Mouse (Mus musculus): Measurements from ENCODE around the gene Plcd3. TPM values are rescaled to one million over a fixed set of nuclear protein-coding genes. Genes with fewer than 3 reads are reported as not detected.

Plcd3 gene
- polyA plus RNA-seq, 1 experiment: 20.6 TPM

DNA sequence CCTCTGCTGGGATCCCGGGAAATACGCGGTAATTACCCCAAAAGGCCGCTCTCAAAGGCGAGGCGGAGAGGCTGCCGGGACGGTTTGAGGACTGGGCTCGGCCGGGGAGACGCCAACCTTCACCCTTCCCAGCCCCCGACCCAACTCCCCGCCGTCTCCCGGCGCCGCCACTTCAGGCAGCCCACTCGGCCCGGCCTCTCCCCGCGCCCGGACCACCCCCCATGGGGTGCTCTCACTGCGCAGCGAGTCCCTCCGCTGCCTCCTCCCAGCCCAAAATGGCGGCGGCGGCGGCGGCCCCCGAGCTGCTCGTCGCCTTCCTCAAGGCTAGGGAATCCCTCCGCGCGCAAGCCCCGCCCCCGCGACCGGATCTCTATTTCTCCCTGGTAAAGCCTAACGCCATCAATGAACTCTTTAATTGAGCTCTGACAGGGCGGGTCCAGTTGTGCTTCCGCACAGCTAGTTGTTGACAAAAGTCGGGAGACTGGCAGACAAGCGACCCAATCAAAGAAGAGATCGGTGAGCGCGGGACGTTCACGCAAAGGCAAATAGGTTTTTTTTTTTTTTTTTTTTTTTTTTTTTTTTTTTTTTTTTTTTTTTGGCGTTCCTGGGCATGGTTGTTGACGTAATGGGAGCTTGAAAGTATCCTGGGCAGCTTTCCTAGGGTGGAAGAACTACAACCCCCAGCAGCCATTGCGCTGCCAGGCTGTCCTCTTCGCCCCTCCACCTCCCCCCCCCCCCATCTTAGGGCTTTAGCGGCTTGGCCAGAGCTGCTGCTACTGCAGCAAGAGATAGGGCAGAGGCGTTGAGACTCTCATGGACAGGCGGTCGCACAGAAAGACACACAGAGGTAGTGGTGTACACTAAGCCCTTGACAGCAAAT, 31.4 kb upstream of the Plcd3 start:
- no peaks in the 10 kb centered on the region for H3K36me3 ChIP-seq (ENCODE audit: control insufficient read depth, insufficient read depth)
- no peaks in the 10 kb centered on the region for H3K27me3 ChIP-seq (ENCODE audit: control insufficient read depth, insufficient read depth, insufficient read length)
- peak overlapping the region; percentile 81 for H3K4me3 ChIP-seq
- TF ChIP-seq E2F4 (IDR thresholded peaks at IDR 0.05; ENCODE audit: insufficient read depth) (peak; percentile 87), MYOD1 (IDR thresholded peaks at IDR 0.05; ENCODE audit: control insufficient read depth in 1 of 3, insufficient read length in 2 of 3, low read depth in 2 of 3) (no peak), MYOG (IDR thresholded peaks at IDR 0.05; ENCODE audit: control insufficient read depth in 1 of 3, insufficient read depth in 1 of 3, insufficient read length in 2 of 3, low read depth in 2 of 3) (no peak), POLR2AphosphoS2 (IDR thresholded peaks at IDR 0.05; ENCODE audit: insufficient read length, low read depth) (peak; percentile 83), POLR2A (IDR thresholded peaks at IDR 0.05; ENCODE audit: insufficient read length, low read depth) (peak; percentile 84), SRF (IDR thresholded peaks at IDR 0.05; ENCODE audit: control insufficient read depth, insufficient read length, low read depth) (no peak), TCF3 (IDR thresholded peaks at IDR 0.05; ENCODE audit: insufficient read length, low read depth) (no peak)
- peaks cover 24% of the 10 kb centered on the region for H3K79me2 ChIP-seq (ENCODE audit: control insufficient read depth, insufficient read depth)
- peak overlapping the region; percentile 86 for H3K4me2 ChIP-seq (ENCODE audit: low read depth)
- peak overlapping the region; percentile 96 for H3ac ChIP-seq (ENCODE audit: control insufficient read depth, insufficient read length)

DNA sequence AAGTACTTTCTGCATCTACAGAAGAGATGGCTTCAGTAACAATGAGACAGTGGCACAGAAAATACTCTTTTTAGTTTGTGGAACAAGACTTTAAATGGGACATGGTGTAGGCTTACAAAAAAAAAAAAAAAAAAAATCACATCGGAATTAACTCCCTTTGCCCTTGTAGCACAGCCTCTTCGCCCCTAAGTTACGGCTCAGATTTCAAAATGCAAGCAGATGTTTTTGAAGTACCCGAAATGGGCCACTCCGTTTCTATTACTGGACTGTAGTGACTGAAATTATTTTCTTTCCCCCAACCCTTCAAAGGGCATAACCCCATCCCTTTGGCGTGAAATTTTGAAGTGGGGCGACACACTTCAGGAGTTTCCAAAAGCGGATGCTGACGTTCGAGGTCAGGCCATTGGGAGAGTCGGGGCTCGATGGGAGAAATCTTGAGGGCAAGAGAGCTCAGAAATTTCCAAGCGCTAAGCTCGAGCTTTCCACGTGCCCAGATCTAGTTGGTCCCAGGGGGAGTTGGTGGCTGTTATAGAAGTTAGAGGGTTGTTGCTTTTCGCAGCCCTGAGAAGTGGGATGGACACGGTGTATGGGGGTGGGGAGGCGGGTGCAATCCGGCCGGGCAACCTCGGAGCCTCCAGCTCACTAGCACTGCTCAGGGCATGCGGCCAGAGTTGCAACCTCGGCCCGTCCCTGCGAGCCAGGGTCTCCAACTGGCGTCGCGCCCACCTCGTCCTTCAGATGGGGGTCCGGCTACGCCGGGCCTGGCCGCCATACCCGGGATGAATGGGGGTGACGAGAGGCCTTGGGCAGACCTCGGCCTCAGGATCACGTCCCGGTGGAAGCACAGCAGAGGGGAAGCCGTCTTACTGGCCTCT, 30.5 kb upstream of the Plcd3 start, which contains the start of gene Hexim2:
TSS of gene Hexim2 (plus strand) at position 729 of the 875 bp plus-strand sequence.
- Histone ChIP-seq H3ac (ENCODE audit: control insufficient read depth, insufficient read length) (peak within 1 kb of the TSS; percentile 96), H3K36me3 (ENCODE audit: control insufficient read depth, insufficient read depth) (no peaks in the 10 kb centered on the region), H3K4me2 (ENCODE audit: low read depth) (peak within 1 kb of the TSS; percentile 86), H3K79me2 (ENCODE audit: control insufficient read depth, insufficient read depth) (peaks cover 24% of the 10 kb centered on the region), H3K27me3 (ENCODE audit: control insufficient read depth, insufficient read depth, insufficient read length) (no peaks in the 10 kb centered on the region), H3K4me3 (peak within 1 kb of the TSS; percentile 81)
- no peak for TF ChIP-seq MAX (IDR thresholded peaks at IDR 0.05; ENCODE audit: low read depth)
- TF ChIP-seq POLR2A (IDR thresholded peaks at IDR 0.05; ENCODE audit: insufficient read length, low read depth): peak; percentile 66
- no peak for TF ChIP-seq USF1 (IDR thresholded peaks at IDR 0.05; ENCODE audit: low read depth)
- no peak for TF ChIP-seq MYOD1 (IDR thresholded peaks at IDR 0.05; ENCODE audit: control insufficient read depth in 1 of 3, insufficient read length in 2 of 3, low read depth in 2 of 3)
- no peak for TF ChIP-seq MYOG (IDR thresholded peaks at IDR 0.05; ENCODE audit: control insufficient read depth in 1 of 3, insufficient read depth in 1 of 3, insufficient read length in 2 of 3, low read depth in 2 of 3)
- no peak for TF ChIP-seq REST (IDR thresholded peaks at IDR 0.05; ENCODE audit: insufficient read depth, insufficient read length)
- TF ChIP-seq CEBPB (IDR thresholded peaks at IDR 0.05; ENCODE audit: insufficient read depth, poor library complexity, severe bottlenecking): no peak
- TF ChIP-seq POLR2AphosphoS2 (IDR thresholded peaks at IDR 0.05; ENCODE audit: insufficient read length, low read depth): peak; percentile 69
- no peak for TF ChIP-seq E2F4 (IDR thresholded peaks at IDR 0.05; ENCODE audit: insufficient read depth)
- TF ChIP-seq TCF12 (IDR thresholded peaks at IDR 0.05; ENCODE audit: insufficient read depth, poor library complexity, severe bottlenecking): no peak
- no peak for TF ChIP-seq TCF3 (IDR thresholded peaks at IDR 0.05; ENCODE audit: insufficient read length, low read depth)
- no peak for TF ChIP-seq SRF (IDR thresholded peaks at IDR 0.05; ENCODE audit: control insufficient read depth, insufficient read length, low read depth)

DNA sequence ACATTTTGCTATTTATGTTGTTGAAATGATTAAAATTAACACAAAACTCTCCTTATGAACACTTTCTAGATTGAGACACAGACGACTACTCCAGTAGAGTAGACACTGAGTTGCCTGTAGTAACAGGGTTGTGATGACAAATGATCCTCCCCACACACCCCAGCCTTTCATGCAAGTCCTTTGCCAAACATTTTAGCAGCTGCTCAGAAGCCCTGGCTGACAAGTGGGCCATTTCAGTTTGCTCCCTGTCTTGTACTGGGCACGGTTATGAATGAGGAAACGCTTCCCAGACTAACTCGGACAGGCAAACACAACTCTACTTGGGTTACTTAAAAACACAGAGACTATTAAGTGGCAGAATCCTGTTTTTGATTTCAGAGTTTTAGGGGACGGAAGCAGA, 18.9 kb upstream of the Plcd3 start:
- TF ChIP-seq MYOD1 (IDR thresholded peaks at IDR 0.05; ENCODE audit: control insufficient read depth in 1 of 3, insufficient read length in 2 of 3, low read depth in 2 of 3) (peak in 2 of 3 experiments; percentile 42 to 46), MYOG (IDR thresholded peaks at IDR 0.05; ENCODE audit: control insufficient read depth in 1 of 3, insufficient read depth in 1 of 3, insufficient read length in 2 of 3, low read depth in 2 of 3) (peak in 2 of 3 experiments; percentile 54 to 57), POLR2AphosphoS2 (IDR thresholded peaks at IDR 0.05; ENCODE audit: insufficient read length, low read depth) (no peak), REST (IDR thresholded peaks at IDR 0.05; ENCODE audit: insufficient read depth, insufficient read length) (no peak)
- no peak overlapping the region for H3ac ChIP-seq (ENCODE audit: control insufficient read depth, insufficient read length)
- H3K36me3 ChIP-seq (ENCODE audit: control insufficient read depth, insufficient read depth): no peaks in the 10 kb centered on the region
- peak overlapping the region; percentile 15 for H3K4me2 ChIP-seq (ENCODE audit: low read depth)
- H3K4me3 ChIP-seq: no peak overlapping the region
- no peaks in the 10 kb centered on the region for H3K27me3 ChIP-seq (ENCODE audit: control insufficient read depth, insufficient read depth, insufficient read length)
- peaks cover 22% of the 10 kb centered on the region for H3K79me2 ChIP-seq (ENCODE audit: control insufficient read depth, insufficient read depth)

DNA sequence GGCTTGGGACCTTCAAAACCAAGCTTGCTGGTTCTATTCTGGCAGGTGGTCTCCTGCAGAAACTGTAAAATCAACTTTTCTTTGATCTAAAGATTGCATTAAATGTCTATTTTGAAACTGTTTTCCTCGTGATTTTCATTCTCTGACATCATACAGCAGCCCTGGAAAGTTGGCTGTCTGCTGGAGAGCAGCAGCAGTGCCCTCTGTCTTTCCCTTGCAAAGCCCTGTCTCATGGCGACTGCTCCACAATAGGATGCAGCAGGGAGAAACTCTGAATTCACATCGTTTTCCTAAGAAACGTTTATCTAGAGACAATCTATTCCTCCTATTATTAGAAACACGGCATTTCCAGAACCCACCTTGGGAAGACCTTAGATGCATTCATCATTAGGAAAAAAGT, 18.2 kb upstream of the Plcd3 start:
- no peak overlapping the region for H3K4me2 ChIP-seq (ENCODE audit: low read depth)

More for the DNA sequence above, 18.2 kb upstream of the Plcd3 start:
- Histone ChIP-seq H3K36me3 (ENCODE audit: control insufficient read depth, insufficient read depth) (no peaks in the 10 kb centered on the region), H3ac (ENCODE audit: control insufficient read depth, insufficient read length) (no peak overlapping the region), H3K4me3 (no peak overlapping the region), H3K79me2 (ENCODE audit: control insufficient read depth, insufficient read depth) (peaks cover 27% of the 10 kb centered on the region), H3K27me3 (ENCODE audit: control insufficient read depth, insufficient read depth, insufficient read length) (no peaks in the 10 kb centered on the region)
- no peak for TF ChIP-seq E2F4 (IDR thresholded peaks at IDR 0.05; ENCODE audit: insufficient read depth)
- 0 out of 2 replicates have a peak, but pooled peaks have one; percentile 8 for TF ChIP-seq CEBPB (IDR thresholded peaks at IDR 0.05; ENCODE audit: insufficient read depth, poor library complexity, severe bottlenecking)
- TF ChIP-seq TCF3 (IDR thresholded peaks at IDR 0.05; ENCODE audit: insufficient read length, low read depth): no peak
- TF ChIP-seq POLR2AphosphoS2 (IDR thresholded peaks at IDR 0.05; ENCODE audit: insufficient read length, low read depth): peak; percentile 27
- TF ChIP-seq TCF12 (IDR thresholded peaks at IDR 0.05; ENCODE audit: insufficient read depth, poor library complexity, severe bottlenecking): no peak

Data from myocyte (in vitro differentiated cells).